Mouse (Mus musculus) heart, postnatal 25 days (tissue): ENCODE data around the gene Esp31. TPM values are rescaled to one million over a fixed set of nuclear protein-coding genes. Genes with fewer than 3 reads are reported as not detected.

Experiments
- DNase-seq: peaks from one replicate; pipeline ENCODE4 v3.0.0; 2022; ENCODE audit warnings: low spot score
- intact Hi-C: fragments of 180-260 bp; cut with DNase I; formaldehyde crosslinking; loops from one replicate; pipeline ENCODE4 v1.15.1; 2025
- total RNA-seq, 2 experiments: library from RNA; stranded (reverse); gene quantifications; 2 replicates each; pipeline ENCODE4 v1.2.3; 2021

Esp31 gene
- not detected for total RNA-seq

DNA sequence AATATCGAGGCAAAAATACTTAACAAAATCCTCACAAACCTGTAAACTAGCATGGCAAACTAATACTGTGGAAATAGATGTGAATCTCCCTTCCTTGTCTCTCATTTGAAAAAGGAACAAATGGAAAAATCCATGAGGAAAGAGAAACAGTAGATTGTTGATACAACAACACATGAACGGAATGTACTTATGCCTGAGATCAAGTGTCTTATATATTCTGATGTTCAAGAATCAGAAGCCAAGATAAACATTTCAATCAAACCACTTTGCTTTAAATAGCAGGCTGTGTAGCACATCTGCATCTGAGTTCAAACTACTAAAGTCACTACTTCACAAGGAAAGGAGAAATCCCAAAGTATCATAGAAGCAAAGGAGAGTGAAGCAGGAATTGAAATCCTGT lies at the start of gene Esp31:
Esp31 (plus strand) TSS at position 301 of the 400 bp plus-strand sequence.
- DNase-seq = no peak
- intact Hi-C loops = no loop called here

Other genes with a start within 250 kb of the Esp31 start
- not detected for gene Esp36, start 219.3 kb upstream of the Esp31 start, total RNA-seq
- gene Esp34, start 85.3 kb upstream of the Esp31 start, total RNA-seq = not detected